Mouse (Mus musculus): Measurements from ENCODE around the gene Spata31d1b. TPM values are rescaled to one million over a fixed set of nuclear protein-coding genes. Genes with fewer than 3 reads are reported as not detected.
A peak's percentile ranks its signal among the peaks of the same experiment; 100 is the strongest.
"Not testable (repeated sequence)": the region's sequence is repeated elsewhere in the genome, so short reads cannot be mapped to it uniquely, and the experiment has no call there.

Spata31d1b gene
- polyA plus RNA-seq, 1 experiment from 2014 or later: not detected

DNA sequence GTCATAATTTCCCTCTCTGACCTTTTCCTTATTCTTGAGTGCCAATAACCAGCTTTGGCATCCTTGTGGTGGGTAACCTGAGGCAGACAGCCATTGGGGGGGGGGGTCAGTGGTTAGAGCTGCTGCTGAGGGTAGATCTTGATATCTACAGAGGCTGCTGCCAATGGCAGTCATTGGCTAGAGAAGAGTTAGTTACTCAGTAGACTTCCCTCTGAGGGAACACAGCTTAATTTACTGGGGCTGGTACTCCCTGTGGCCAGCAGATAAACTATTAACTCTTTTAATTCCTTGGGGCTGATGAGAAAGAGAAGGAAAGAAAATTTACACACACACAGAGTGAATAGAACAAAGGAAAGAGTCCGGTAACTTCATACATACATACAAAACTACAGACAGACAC lies 7.4 kb downstream of the Spata31d1b start:
- H3K4me3 ChIP-seq (ENCODE audit: low read depth, low read length): no peak overlapping the region
- H3K36me3 ChIP-seq (ENCODE audit: control insufficient read depth, insufficient read depth, low read length): no peaks in the 10 kb centered on the region
- no peak for ATAC-seq (ENCODE audit: low FRiP score, low TSS enrichment)
- no peak for TF ChIP-seq EP300 (optimal IDR thresholded peaks at IDR 0.05)
- no peak for TF ChIP-seq CTCF (IDR thresholded peaks at IDR 0.05; ENCODE audit: low read depth)
- H3K4me1 ChIP-seq (replicated peaks; ENCODE audit: control insufficient read depth, insufficient read depth): no peaks in the 10 kb centered on the region
- H3K9ac ChIP-seq (ENCODE audit: low read length): no peak overlapping the region
- no peaks in the 10 kb centered on the region for H3K9me3 ChIP-seq (ENCODE audit: control insufficient read depth, low read length)
- no peak overlapping the region for H3K4me2 ChIP-seq (replicated peaks; ENCODE audit: low read depth)
- WGBS: 91% methylated on average over 1 of the region's 1 CpGs
- no peak for DNase-seq (ENCODE audit: low spot score)
- no peaks in the 10 kb centered on the region for H3K27me3 ChIP-seq (ENCODE audit: control insufficient read depth, insufficient read depth, low read length)
- H3K27ac ChIP-seq (replicated peaks): no peak overlapping the region

DNA sequence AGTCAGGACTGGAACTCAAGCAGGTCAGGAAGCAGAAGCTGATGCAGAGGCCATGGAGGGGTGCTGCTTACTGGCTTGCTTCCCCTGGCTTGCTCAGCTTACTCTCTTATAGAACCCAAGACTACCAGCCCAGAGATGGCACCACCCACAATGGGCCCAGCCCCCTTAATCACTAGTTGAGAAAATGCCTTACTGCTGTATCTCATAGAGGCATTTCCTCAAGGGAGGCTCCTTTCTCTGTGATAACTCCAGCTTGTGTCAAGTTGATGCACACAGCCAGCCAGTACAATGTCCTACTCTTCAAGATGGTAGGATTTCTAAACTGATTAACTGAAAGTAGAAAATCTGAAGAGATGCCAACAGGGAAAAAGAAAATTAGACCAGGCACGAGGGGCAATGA lies 10.0 kb downstream of the Spata31d1b start:
- DNase-seq (ENCODE audit: low spot score); H3K27ac ChIP-seq (replicated peaks); H3K36me3 ChIP-seq (ENCODE audit: control insufficient read depth, insufficient read depth, low read length); H3K27me3 ChIP-seq (ENCODE audit: control insufficient read depth, insufficient read depth, low read length); ATAC-seq (ENCODE audit: low FRiP score, low TSS enrichment); H3K9me3 ChIP-seq (ENCODE audit: control insufficient read depth, low read length); H3K4me3 ChIP-seq (ENCODE audit: low read depth, low read length); H3K4me2 ChIP-seq (replicated peaks; ENCODE audit: low read depth); H3K9ac ChIP-seq (ENCODE audit: low read length); H3K4me1 ChIP-seq (replicated peaks; ENCODE audit: control insufficient read depth, insufficient read depth): not testable (repeated sequence)
- WGBS: 83% methylated on average over 1 of the region's 1 CpGs

- Histone ChIP-seq H3K4me1 (replicated peaks; ENCODE audit: control insufficient read depth, insufficient read depth) (no peaks in the 10 kb centered on the region), H3K27me3 (ENCODE audit: control insufficient read depth, insufficient read depth, low read length) (no peaks in the 10 kb centered on the region), H3K4me2 (replicated peaks; ENCODE audit: low read depth) (peak overlapping the region; percentile 32), H3K27ac (replicated peaks) (no peak overlapping the region), H3K4me3 (ENCODE audit: low read depth, low read length) (no peak overlapping the region), H3K9me3 (ENCODE audit: control insufficient read depth, low read length) (no peaks in the 10 kb centered on the region), H3K9ac (ENCODE audit: low read length) (no peak overlapping the region; the same call in 1 of the 2 replicates), H3K36me3 (ENCODE audit: control insufficient read depth, insufficient read depth, low read length) (no peaks in the 10 kb centered on the region)
- 35% methylated on average over 29 of the region's 29 CpGs for WGBS
- no peak for DNase-seq (ENCODE audit: low spot score)
- no peak for ATAC-seq (ENCODE audit: low FRiP score, low TSS enrichment)
- TF ChIP-seq CTCF (IDR thresholded peaks at IDR 0.05; ENCODE audit: low read depth) (no peak), EP300 (optimal IDR thresholded peaks at IDR 0.05) (no peak)
Measured at GRCm38 (mm10) chr13:59726139-59726867, 14.2 kb downstream of the Spata31d1b start.

GRCm38 (mm10) chr13:59728378-59729093 lies 16.5 kb downstream of the Spata31d1b start:
- WGBS: 21% methylated on average over 7 of the region's 7 CpGs
- H3K4me3 ChIP-seq (ENCODE audit: low read depth, low read length): no peak overlapping the region

DNA sequence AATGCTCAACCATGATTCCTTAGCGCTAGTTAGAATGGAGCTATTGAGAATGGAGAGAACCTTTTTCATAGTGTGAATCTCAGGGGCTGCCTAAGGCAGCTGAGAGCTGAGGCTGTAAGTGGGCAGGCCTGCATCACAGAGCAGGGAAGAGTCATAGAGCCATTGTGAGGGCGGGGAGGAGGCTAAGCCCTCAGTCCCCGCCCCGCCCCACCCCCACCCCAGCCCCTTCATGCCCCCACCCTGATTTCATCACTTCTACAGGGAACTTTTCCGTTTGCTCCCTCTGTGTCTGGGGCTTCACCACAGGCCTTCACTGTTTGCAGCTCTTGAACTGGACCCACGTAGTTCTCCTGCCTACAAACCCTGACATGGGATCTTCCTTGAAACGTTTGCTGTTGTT lies 19.6 kb downstream of the Spata31d1b start, which contains the start of gene Spata31d1d:
Gene Spata31d1d (minus strand): TSS at position 101 of the 400 bp plus-strand sequence.
- H3K27me3 ChIP-seq (ENCODE audit: control insufficient read depth, insufficient read depth, low read length): no peaks in the 10 kb centered on the region
- H3K9me3 ChIP-seq (ENCODE audit: control insufficient read depth, low read length): no peaks in the 10 kb centered on the region
- TF ChIP-seq CTCF (IDR thresholded peaks at IDR 0.05; ENCODE audit: low read depth) (no peak), EP300 (optimal IDR thresholded peaks at IDR 0.05) (no peak)
- no peak within 1 kb of the TSS for H3K4me3 ChIP-seq (ENCODE audit: low read depth, low read length)
- H3K9ac ChIP-seq (ENCODE audit: low read length): no peak within 1 kb of the TSS
- ATAC-seq (ENCODE audit: low FRiP score, low TSS enrichment): no peak
- WGBS: 39% methylated on average over 7 of the region's 7 CpGs
- H3K4me1 ChIP-seq (replicated peaks; ENCODE audit: control insufficient read depth, insufficient read depth): no peaks in the 10 kb centered on the region
- H3K4me2 ChIP-seq (replicated peaks; ENCODE audit: low read depth): no peak within 1 kb of the TSS
- no peak within 1 kb of the TSS for H3K27ac ChIP-seq (replicated peaks)
- no peaks in the 10 kb centered on the region for H3K36me3 ChIP-seq (ENCODE audit: control insufficient read depth, insufficient read depth, low read length)
- DNase-seq (ENCODE audit: low spot score): no peak

More at GRCm38 (mm10) chr13:59728378-59729093, 16.5 kb downstream of the Spata31d1b start:
- Histone ChIP-seq H3K9ac (ENCODE audit: low read length) (no peak overlapping the region), H3K36me3 (ENCODE audit: control insufficient read depth, insufficient read depth, low read length) (no peaks in the 10 kb centered on the region), H3K27me3 (ENCODE audit: control insufficient read depth, insufficient read depth, low read length) (no peaks in the 10 kb centered on the region), H3K27ac (replicated peaks) (no peak overlapping the region), H3K9me3 (ENCODE audit: control insufficient read depth, low read length) (no peaks in the 10 kb centered on the region), H3K4me2 (replicated peaks; ENCODE audit: low read depth) (no peak overlapping the region), H3K4me1 (replicated peaks; ENCODE audit: control insufficient read depth, insufficient read depth) (no peaks in the 10 kb centered on the region)
- ATAC-seq (ENCODE audit: low FRiP score, low TSS enrichment) (peak; percentile 79), DNase-seq (ENCODE audit: low spot score) (peak; percentile 82)
- no peak for TF ChIP-seq EP300 (optimal IDR thresholded peaks at IDR 0.05)
- peak; percentile 98 for TF ChIP-seq CTCF (IDR thresholded peaks at IDR 0.05; ENCODE audit: low read depth)

- Histone ChIP-seq H3K9ac (ENCODE audit: low read length) (no peak overlapping the region), H3K4me3 (ENCODE audit: low read depth, low read length) (no peak overlapping the region), H3K36me3 (ENCODE audit: control insufficient read depth, insufficient read depth, low read length) (no peaks in the 10 kb centered on the region), H3K4me1 (replicated peaks; ENCODE audit: control insufficient read depth, insufficient read depth) (no peaks in the 10 kb centered on the region), H3K27me3 (ENCODE audit: control insufficient read depth, insufficient read depth, low read length) (no peaks in the 10 kb centered on the region), H3K9me3 (ENCODE audit: control insufficient read depth, low read length) (no peaks in the 10 kb centered on the region), H3K4me2 (replicated peaks; ENCODE audit: low read depth) (no peak overlapping the region), H3K27ac (replicated peaks) (no peak overlapping the region)
- 86% methylated on average over 2 of the region's 4 CpGs for WGBS
- DNase-seq (ENCODE audit: low spot score) (no peak), ATAC-seq (ENCODE audit: low FRiP score, low TSS enrichment) (no peak)
- no peak for TF ChIP-seq EP300 (optimal IDR thresholded peaks at IDR 0.05)
- no peak for TF ChIP-seq CTCF (IDR thresholded peaks at IDR 0.05; ENCODE audit: low read depth)
Measured at GRCm38 (mm10) chr13:59733936-59734335, 21.9 kb downstream of the Spata31d1b start.

DNA sequence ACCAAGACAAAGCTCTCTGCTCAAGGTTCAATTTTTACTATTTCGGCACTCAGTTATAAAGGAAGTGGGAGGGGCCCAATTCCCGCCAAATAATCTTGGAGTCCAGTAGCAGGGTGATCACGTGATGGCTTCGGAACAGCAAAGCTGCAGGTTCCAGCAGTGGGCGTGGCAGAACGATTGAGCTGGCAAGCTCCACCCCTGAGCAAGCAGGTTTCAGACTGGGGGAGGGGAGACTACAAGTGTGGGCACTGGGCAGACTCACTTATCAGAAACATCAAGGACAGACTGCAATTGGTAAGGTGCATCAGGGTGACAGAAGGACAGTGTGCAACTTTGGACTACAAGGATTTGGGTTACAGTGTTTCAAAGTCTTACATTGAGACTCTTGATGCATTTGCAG lies 22.3 kb downstream of the Spata31d1b start:
- not testable (repeated sequence) for DNase-seq (ENCODE audit: low spot score); H3K4me1 ChIP-seq (replicated peaks; ENCODE audit: control insufficient read depth, insufficient read depth); H3K4me2 ChIP-seq (replicated peaks; ENCODE audit: low read depth); H3K27ac ChIP-seq (replicated peaks); H3K4me3 ChIP-seq (ENCODE audit: low read depth, low read length); ATAC-seq (ENCODE audit: low FRiP score, low TSS enrichment); H3K36me3 ChIP-seq (ENCODE audit: control insufficient read depth, insufficient read depth, low read length); H3K27me3 ChIP-seq (ENCODE audit: control insufficient read depth, insufficient read depth, low read length); H3K9me3 ChIP-seq (ENCODE audit: control insufficient read depth, low read length); H3K9ac ChIP-seq (ENCODE audit: low read length)
- WGBS: 13% methylated on average over 6 of the region's 6 CpGs

All from stomach, postnatal 0 days (tissue).